Mouse (Mus musculus): ENCODE data around the gene Brd3. TPM values are rescaled to one million over a fixed set of nuclear protein-coding genes. Genes with fewer than 3 reads are reported as not detected.
A peak's percentile ranks its signal among the peaks of the same experiment; 100 is the strongest.

Brd3 gene
- total and polyA plus RNA-seq, 2 experiments: 5.8 to 14.8 TPM

DNA sequence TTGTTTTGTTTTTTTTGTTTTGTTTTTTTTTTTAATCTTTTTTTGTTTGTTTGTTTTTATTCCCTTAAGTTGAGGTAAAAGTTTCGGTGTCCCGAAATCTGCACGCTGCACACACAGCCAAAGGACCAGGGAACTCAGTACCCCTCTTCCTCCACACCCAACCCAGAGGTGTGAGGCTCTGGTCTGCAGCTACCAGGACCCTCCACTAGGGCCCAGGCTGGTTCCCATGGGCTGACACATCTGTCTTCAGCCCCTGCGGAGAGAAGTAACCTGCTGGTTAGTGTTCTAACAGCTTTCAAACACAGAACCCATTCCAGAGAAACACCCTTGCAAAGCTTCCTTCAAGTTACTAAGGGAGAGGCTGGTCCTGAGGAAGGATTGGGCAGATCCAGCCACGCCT lies 59.7 kb downstream of the Brd3 start:
- TF ChIP-seq POLR2A (IDR thresholded peaks at IDR 0.05; ENCODE audit: extremely low read depth, insufficient read depth, low read length) (no peak), CTCF (IDR thresholded peaks at IDR 0.05; ENCODE audit: low read depth, low read length) (peak; percentile 17; the same call in 1 of the 2 replicates)
- DNase-seq (ENCODE audit: extremely low read depth, low read depth, low spot score): no peak
- 92% methylated on average over 5 of the region's 5 CpGs for WGBS
- Histone ChIP-seq H3K9ac (ENCODE audit: low read depth, low read length) (no peak overlapping the region), H3K27ac (replicated peaks; ENCODE audit: insufficient read depth, low read depth, low read length) (no peak overlapping the region), H3K79me2 (ENCODE audit: control insufficient read depth, insufficient read depth, low read length) (no peaks in the 10 kb centered on the region), H3K4me3 (ENCODE audit: insufficient read depth, low read depth, low read length) (no peak overlapping the region), H3K36me3 (ENCODE audit: control insufficient read depth, insufficient read depth, low read length) (peaks cover 27% of the 10 kb centered on the region; the same call in 1 of the 2 replicates), H3K27me3 (ENCODE audit: control insufficient read depth, insufficient read depth, low read length) (no peaks in the 10 kb centered on the region), H3K4me1 (ENCODE audit: control insufficient read depth, insufficient read depth, low read length) (no peaks in the 10 kb centered on the region)

DNA sequence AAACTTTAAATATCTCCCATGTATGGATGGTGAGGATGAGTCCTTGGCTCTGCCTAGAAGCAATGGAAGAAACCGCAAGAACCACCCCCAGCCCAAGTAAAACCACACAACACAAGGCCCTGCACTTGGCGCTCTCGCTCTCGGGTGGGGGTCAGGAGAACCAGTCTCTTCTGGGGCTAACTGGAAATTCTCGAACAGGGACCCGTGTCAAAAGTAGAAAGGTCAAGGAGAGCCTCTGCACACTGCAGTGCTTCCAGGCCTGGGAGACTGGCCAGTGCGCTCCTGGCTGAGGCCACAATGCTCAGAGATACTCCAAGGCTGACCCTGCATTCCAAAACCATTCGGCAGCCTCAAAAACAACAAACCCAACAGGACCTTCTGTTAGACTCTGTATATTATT lies 60.6 kb downstream of the Brd3 start:
- Histone ChIP-seq H3K79me2 (ENCODE audit: control insufficient read depth, insufficient read depth, low read length) (no peaks in the 10 kb centered on the region), H3K27me3 (ENCODE audit: control insufficient read depth, insufficient read depth, low read length) (no peaks in the 10 kb centered on the region), H3K27ac (replicated peaks; ENCODE audit: insufficient read depth, low read depth, low read length) (no peak overlapping the region), H3K4me3 (ENCODE audit: insufficient read depth, low read depth, low read length) (no peak overlapping the region), H3K9ac (ENCODE audit: low read depth, low read length) (no peak overlapping the region), H3K4me1 (ENCODE audit: control insufficient read depth, insufficient read depth, low read length) (peaks cover 2% of the 10 kb centered on the region; the same call in 1 of the 2 replicates), H3K36me3 (ENCODE audit: control insufficient read depth, insufficient read depth, low read length) (peaks cover 25% of the 10 kb centered on the region; the same call in 1 of the 2 replicates)
- WGBS: 78% methylated on average over 8 of the region's 8 CpGs
- DNase-seq (ENCODE audit: extremely low read depth, low read depth, low spot score): no peak
- TF ChIP-seq POLR2A (IDR thresholded peaks at IDR 0.05; ENCODE audit: extremely low read depth, insufficient read depth, low read length): no peak

DNA sequence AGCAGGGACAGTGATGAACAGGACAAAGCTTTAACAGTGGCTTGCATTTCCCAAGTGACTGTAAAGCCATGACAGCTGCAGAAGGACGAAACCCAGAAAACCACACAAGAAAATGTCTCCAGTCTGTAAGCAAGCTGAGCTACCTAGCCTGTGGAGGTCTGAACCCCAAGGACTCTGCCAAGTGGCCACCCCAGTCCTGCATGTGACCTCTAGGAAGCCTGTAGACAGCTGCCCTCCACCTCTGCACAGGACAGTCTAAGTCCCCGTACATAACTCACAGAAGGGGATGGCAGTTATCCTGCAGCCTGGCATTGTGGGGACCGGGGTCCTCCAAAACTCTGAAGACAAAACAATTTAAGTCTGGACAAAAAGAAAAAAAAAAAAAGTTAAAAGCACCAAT lies 61.6 kb downstream of the Brd3 start:
- Histone ChIP-seq H3K27me3 (ENCODE audit: control insufficient read depth, insufficient read depth, low read length) (no peaks in the 10 kb centered on the region), H3K27ac (replicated peaks; ENCODE audit: insufficient read depth, low read depth, low read length) (no peak overlapping the region), H3K4me3 (ENCODE audit: insufficient read depth, low read depth, low read length) (no peak overlapping the region), H3K79me2 (ENCODE audit: control insufficient read depth, insufficient read depth, low read length) (no peaks in the 10 kb centered on the region), H3K36me3 (ENCODE audit: control insufficient read depth, insufficient read depth, low read length) (peaks cover 16% of the 10 kb centered on the region; the same call in 1 of the 2 replicates), H3K9ac (ENCODE audit: low read depth, low read length) (no peak overlapping the region), H3K4me1 (ENCODE audit: control insufficient read depth, insufficient read depth, low read length) (peaks cover 2% of the 10 kb centered on the region; the same call in 1 of the 2 replicates)
- TF ChIP-seq CTCF (IDR thresholded peaks at IDR 0.05; ENCODE audit: low read depth, low read length) (no peak), POLR2A (IDR thresholded peaks at IDR 0.05; ENCODE audit: extremely low read depth, insufficient read depth, low read length) (no peak)
- WGBS: 96% methylated on average over 3 of the region's 3 CpGs
- no peak for DNase-seq (ENCODE audit: extremely low read depth, low read depth, low spot score)

DNA sequence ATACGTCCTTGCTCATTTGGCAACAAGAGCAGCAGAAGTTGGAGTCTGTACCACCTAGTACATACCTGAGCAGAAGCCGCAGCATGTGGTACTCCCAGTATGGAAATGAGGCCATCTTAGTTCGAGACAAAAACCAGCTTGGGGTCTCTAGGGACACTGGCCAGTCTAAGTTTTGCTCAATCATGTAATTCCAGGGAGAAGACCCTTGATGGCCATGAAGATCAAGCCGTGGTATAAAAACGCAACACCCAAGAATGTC lies 64.1 kb downstream of the Brd3 start:
- Histone ChIP-seq H3K4me3 (ENCODE audit: insufficient read depth, low read depth, low read length) (no peak overlapping the region), H3K27ac (replicated peaks; ENCODE audit: insufficient read depth, low read depth, low read length) (no peak overlapping the region), H3K36me3 (ENCODE audit: control insufficient read depth, insufficient read depth, low read length) (peaks cover under 1% of the 10 kb centered on the region; the same call in 1 of the 2 replicates), H3K27me3 (ENCODE audit: control insufficient read depth, insufficient read depth, low read length) (no peaks in the 10 kb centered on the region), H3K79me2 (ENCODE audit: control insufficient read depth, insufficient read depth, low read length) (no peaks in the 10 kb centered on the region), H3K9ac (ENCODE audit: low read depth, low read length) (no peak overlapping the region), H3K4me1 (ENCODE audit: control insufficient read depth, insufficient read depth, low read length) (peaks cover 2% of the 10 kb centered on the region; the same call in 1 of the 2 replicates)
- 84% methylated on average over 5 of the region's 5 CpGs for WGBS
- no peak for DNase-seq (ENCODE audit: extremely low read depth, low read depth, low spot score)
- TF ChIP-seq CTCF (IDR thresholded peaks at IDR 0.05; ENCODE audit: low read depth, low read length) (no peak), POLR2A (IDR thresholded peaks at IDR 0.05; ENCODE audit: extremely low read depth, insufficient read depth, low read length) (no peak)

DNA sequence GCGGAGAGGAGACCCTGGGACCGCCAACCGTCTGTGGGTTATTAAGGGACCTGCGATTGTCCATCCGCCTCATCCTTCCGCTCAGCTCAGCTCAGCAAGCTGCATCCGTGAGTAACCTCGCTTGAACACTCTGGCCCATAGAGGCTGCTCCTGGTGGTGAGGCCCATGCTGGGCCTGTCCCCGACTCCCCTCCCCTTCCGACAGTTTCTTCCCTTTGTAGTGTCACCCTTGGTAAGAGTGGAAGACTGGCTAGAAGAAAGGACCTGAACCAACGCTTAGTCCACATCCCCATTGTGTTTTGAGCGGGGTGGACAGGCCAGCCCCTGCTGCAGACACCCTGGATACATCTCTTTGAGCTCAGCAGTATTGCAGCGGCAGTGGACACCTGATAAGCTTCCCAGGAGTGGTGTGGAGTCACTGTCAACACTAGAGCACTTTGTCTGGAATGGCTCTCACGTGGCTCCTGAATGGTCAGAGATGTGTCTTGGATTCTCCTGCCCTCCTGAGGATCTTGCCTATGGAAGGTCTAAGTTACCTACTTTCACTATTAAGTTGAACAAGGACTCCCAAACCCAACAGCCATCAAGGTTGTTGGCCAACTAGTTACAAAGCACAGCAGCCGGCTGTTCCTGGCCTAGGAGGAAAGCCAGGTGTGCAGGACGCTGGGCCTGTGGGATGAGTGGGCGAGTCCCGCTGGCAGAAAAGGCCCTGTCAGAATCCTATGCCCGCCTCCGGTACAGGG lies 64.6 kb downstream of the Brd3 start:
- no peak for DNase-seq (ENCODE audit: extremely low read depth, low read depth, low spot score)
- H3K4me1 ChIP-seq (ENCODE audit: control insufficient read depth, insufficient read depth, low read length): peaks cover 2% of the 10 kb centered on the region; the same call in 1 of the 2 replicates
- peak overlapping the region; percentile 7 for H3K9ac ChIP-seq (ENCODE audit: low read depth, low read length)
- no peaks in the 10 kb centered on the region for H3K27me3 ChIP-seq (ENCODE audit: control insufficient read depth, insufficient read depth, low read length)
- H3K27ac ChIP-seq (replicated peaks; ENCODE audit: insufficient read depth, low read depth, low read length): no peak overlapping the region
- H3K4me3 ChIP-seq (ENCODE audit: insufficient read depth, low read depth, low read length): peak overlapping the region; percentile 44
- no peak for TF ChIP-seq CTCF (IDR thresholded peaks at IDR 0.05; ENCODE audit: low read depth, low read length)
- no peak for TF ChIP-seq POLR2A (IDR thresholded peaks at IDR 0.05; ENCODE audit: extremely low read depth, insufficient read depth, low read length)
- H3K36me3 ChIP-seq (ENCODE audit: control insufficient read depth, insufficient read depth, low read length): no peaks in the 10 kb centered on the region; the same call in 1 of the 2 replicates
- H3K79me2 ChIP-seq (ENCODE audit: control insufficient read depth, insufficient read depth, low read length): no peaks in the 10 kb centered on the region
- WGBS: 39% methylated on average over 20 of the region's 20 CpGs

Measured in liver, adult 2 months (tissue).